Mouse (Mus musculus) forebrain, embryonic 14.5 days (tissue): ENCODE measurements at regions not wholly inside any gene's neighbourhood (a gene's known extent, or its start where the extent isn't known, plus 50 kb on each side); places are given as distances from the start of the nearest gene placed in this dataset.

Source experiments
- ATAC-seq: fragments of 200-750 bp; cut with Nextera tagmentation; 2 replicates; pipeline ENCODE4 v1.8.0; 2017; ENCODE audit warnings: mild to moderate bottlenecking, moderate library complexity
- DNase-seq: peaks from one replicate; pipeline ENCODE4 v3.0.0-alpha.2; 2015; ENCODE audit warnings: low spot score
- H3K27ac ChIP-seq: fragments of 300-500 bp; sonication (generic); 2 replicates; pipeline ENCODE4 v1.5.1; 2014; ENCODE audit warnings: low read depth, mild to moderate bottlenecking, control low read depth, low read length, moderate library complexity
- H3K27me3 ChIP-seq: fragments of 300-500 bp; sonication (generic); replicated peaks from 2 replicates; pipeline ENCODE4 v1.6.1; 2014; ENCODE audit warnings: low read length, control low read depth, mixed read lengths; ENCODE audit not compliant: control insufficient read depth, insufficient read depth
- H3K36me3 ChIP-seq: fragments of 300-500 bp; sonication (generic); 2 replicates; pipeline ENCODE4 v1.6.1; 2014; ENCODE audit warnings: low read length, control low read depth; ENCODE audit not compliant: control insufficient read depth, insufficient read depth
- H3K4me1 ChIP-seq: fragments of 300-500 bp; sonication (generic); 2 replicates; pipeline ENCODE4 v1.6.1; 2014; ENCODE audit warnings: antibody characterized with exemption, low read length, control low read depth; ENCODE audit not compliant: control insufficient read depth, insufficient read depth
- H3K4me2 ChIP-seq: fragments of 300-500 bp; sonication (generic); 2 replicates; pipeline ENCODE4 v1.6.1; 2014; ENCODE audit warnings: mild to moderate bottlenecking, control low read depth, low read length
- H3K4me3 ChIP-seq: fragments of 300-500 bp; sonication (generic); 2 replicates; pipeline ENCODE4 v1.5.1; 2014; ENCODE audit warnings: low read depth, low read length, control low read depth
- H3K9ac ChIP-seq: fragments of 300-500 bp; sonication (generic); 2 replicates; pipeline ENCODE4 v1.6.1; 2014; ENCODE audit warnings: mild to moderate bottlenecking, low read length, control low read depth, moderate library complexity
- H3K9me3 ChIP-seq: fragments of 300-500 bp; sonication (generic); replicated peaks from 2 replicates; pipeline ENCODE4 v1.6.1; 2016; ENCODE audit warnings: low read length, control low read depth, mixed read lengths; ENCODE audit not compliant: control insufficient read depth
- WGBS: fragments of 180-500 bp; shearing (Covaris S2); extraction: QIAGEN DNeasy Blood & Tissue Kit; methylation state at CpG from one replicate; pipeline ENCODE4 v1.1.7; 2014; 5-methylcytosine and 5-hydroxymethylcytosine counted together

- no peak overlapping the region for H3K4me3 ChIP-seq
- H3K9ac ChIP-seq: no peak overlapping the region
- H3K9me3 ChIP-seq: no peaks in the 10 kb centered on the region
- H3K36me3 ChIP-seq: no peaks in the 10 kb centered on the region
- no peaks in the 10 kb centered on the region for H3K27me3 ChIP-seq
- ATAC-seq (no peak), DNase-seq (peak; percentile 28)
- 49% methylated on average over 7 of the region's 7 CpGs for WGBS
- no peak overlapping the region for H3K27ac ChIP-seq
- H3K4me1 ChIP-seq: peaks cover 12% of the 10 kb centered on the region
- H3K4me2 ChIP-seq: no peak overlapping the region
Measured at GRCm38 (mm10) chr7:115379600-115379999, 636.1 kb downstream of the Insc start.

GRCm38 (mm10) chr7:115380989-115381610 lies 637.6 kb downstream of the Insc start:
- H3K9me3 ChIP-seq: no peaks in the 10 kb centered on the region
- no peaks in the 10 kb centered on the region for H3K27me3 ChIP-seq
- DNase-seq (peak; percentile 56), ATAC-seq (no peak)
- H3K27ac ChIP-seq: no peak overlapping the region; the same call in 1 of the 2 replicates
- H3K4me2 ChIP-seq: no peak overlapping the region
- 13% methylated on average over 8 of the region's 8 CpGs for WGBS
- peaks cover 12% of the 10 kb centered on the region for H3K4me1 ChIP-seq
- no peak overlapping the region for H3K4me3 ChIP-seq
- H3K36me3 ChIP-seq: no peaks in the 10 kb centered on the region
- H3K9ac ChIP-seq: no peak overlapping the region

- DNase-seq (peak; percentile 67), ATAC-seq (peak; percentile 60)
- H3K27ac ChIP-seq: no peak overlapping the region
- peaks cover 12% of the 10 kb centered on the region for H3K4me1 ChIP-seq
- H3K4me3 ChIP-seq: no peak overlapping the region
- no peaks in the 10 kb centered on the region for H3K27me3 ChIP-seq
- no peaks in the 10 kb centered on the region for H3K36me3 ChIP-seq
- H3K4me2 ChIP-seq: no peak overlapping the region
- no peaks in the 10 kb centered on the region for H3K9me3 ChIP-seq
- H3K9ac ChIP-seq: no peak overlapping the region
- whole genome bisulfite sequencing: 8% methylated on average over 2 of the region's 2 CpGs
Measured at GRCm38 (mm10) chr7:115382876-115383275, 639.4 kb downstream of the Insc start.

GRCm38 (mm10) chr7:115388874-115389273 lies 645.4 kb downstream of the Insc start:
- Histone ChIP-seq H3K36me3 (no peaks in the 10 kb centered on the region), H3K9me3 (no peaks in the 10 kb centered on the region), H3K27ac (no peak overlapping the region), H3K4me3 (no peak overlapping the region), H3K4me1 (no peaks in the 10 kb centered on the region), H3K27me3 (no peaks in the 10 kb centered on the region), H3K4me2 (no peak overlapping the region), H3K9ac (no peak overlapping the region)
- 64% methylated on average over 5 of the region's 5 CpGs for WGBS
- ATAC-seq: no peak
- DNase-seq: no peak

GRCm38 (mm10) chr7:115392520-115392919 lies 646.1 kb downstream of the Sox6 start:
- Histone ChIP-seq H3K27ac (no peak overlapping the region), H3K36me3 (no peaks in the 10 kb centered on the region), H3K9me3 (no peaks in the 10 kb centered on the region), H3K9ac (no peak overlapping the region), H3K4me3 (no peak overlapping the region), H3K27me3 (no peaks in the 10 kb centered on the region), H3K4me1 (no peaks in the 10 kb centered on the region), H3K4me2 (no peak overlapping the region)
- DNase-seq (no peak), ATAC-seq (no peak)
- WGBS: 81% methylated on average over 3 of the region's 3 CpGs

- over 99% methylated on average over 2 of the region's 2 CpGs for WGBS
- no peaks in the 10 kb centered on the region for H3K4me1 ChIP-seq
- no peak overlapping the region for H3K4me3 ChIP-seq
- no peaks in the 10 kb centered on the region for H3K9me3 ChIP-seq
- no peak overlapping the region for H3K4me2 ChIP-seq
- H3K9ac ChIP-seq: no peak overlapping the region
- H3K27ac ChIP-seq: no peak overlapping the region
- no peak for ATAC-seq
- no peak for DNase-seq
- H3K27me3 ChIP-seq: no peaks in the 10 kb centered on the region
- H3K36me3 ChIP-seq: no peaks in the 10 kb centered on the region
Measured at GRCm38 (mm10) chr7:115398202-115398601, 640.4 kb downstream of the Sox6 start.

GRCm38 (mm10) chr7:115399461-115399860 lies 639.1 kb downstream of the Sox6 start:
- H3K9ac ChIP-seq: no peak overlapping the region
- no peak overlapping the region for H3K4me2 ChIP-seq
- H3K27me3 ChIP-seq: no peaks in the 10 kb centered on the region
- H3K4me3 ChIP-seq: no peak overlapping the region
- H3K27ac ChIP-seq: no peak overlapping the region
- ATAC-seq (no peak), DNase-seq (no peak)
- no peaks in the 10 kb centered on the region for H3K4me1 ChIP-seq
- 83% methylated on average over 3 of the region's 3 CpGs for WGBS
- no peaks in the 10 kb centered on the region for H3K36me3 ChIP-seq
- no peaks in the 10 kb centered on the region for H3K9me3 ChIP-seq

- Histone ChIP-seq H3K9ac (no peak overlapping the region), H3K4me2 (no peak overlapping the region), H3K4me1 (peaks cover 8% of the 10 kb centered on the region), H3K27me3 (no peaks in the 10 kb centered on the region), H3K36me3 (no peaks in the 10 kb centered on the region), H3K27ac (no peak overlapping the region), H3K9me3 (no peaks in the 10 kb centered on the region), H3K4me3 (no peak overlapping the region)
- no peak for DNase-seq
- 81% methylated on average over 3 of the region's 3 CpGs for WGBS
- no peak for ATAC-seq
Measured at GRCm38 (mm10) chr7:115407889-115408288, 630.7 kb downstream of the Sox6 start.

GRCm38 (mm10) chr7:115408915-115409314 lies 629.7 kb downstream of the Sox6 start:
- no peak for ATAC-seq

More at GRCm38 (mm10) chr7:115408915-115409314, 629.7 kb downstream of the Sox6 start:
- Histone ChIP-seq H3K4me2 (no peak overlapping the region), H3K4me1 (peaks cover 8% of the 10 kb centered on the region), H3K9me3 (no peaks in the 10 kb centered on the region), H3K27ac (no peak overlapping the region), H3K9ac (no peak overlapping the region), H3K36me3 (no peaks in the 10 kb centered on the region), H3K4me3 (no peak overlapping the region), H3K27me3 (no peaks in the 10 kb centered on the region)
- 12% methylated on average over 2 of the region's 2 CpGs for WGBS
- DNase-seq: no peak
